Mouse (Mus musculus) bone marrow, adult 2 months (tissue): ENCODE measurements at regions not wholly inside any gene's neighbourhood (a gene's known extent, or its start where the extent isn't known, plus 50 kb on each side); places are given as distances from the start of the nearest gene placed in this dataset.

ENCODE experiments used
- H3K27ac ChIP-seq: fragments of 200-500 bp; 2 replicates; pipeline ENCODE4 v1.5.1; 2012; ENCODE audit warnings: low read depth, mild to moderate bottlenecking, control low read depth, inconsistent platforms, low read length; ENCODE audit not compliant: control insufficient read depth, poor library complexity, insufficient read depth
- H3K4me1 ChIP-seq: fragments of 200-500 bp; 2 replicates; pipeline ENCODE4 v1.6.1; 2011; ENCODE audit warnings: low read length; ENCODE audit not compliant: control insufficient read depth, insufficient read depth
- H3K4me3 ChIP-seq: fragments of 200-500 bp; replicated peaks from 2 replicates; pipeline ENCODE3; 2011; ENCODE audit warnings: mild to moderate bottlenecking, low read depth, low read length, control low read depth; ENCODE audit not compliant: control insufficient read depth
- CTCF ChIP-seq: fragments of 200-500 bp; IDR thresholded peaks from 2 replicates; pipeline ENCODE4 v1.5.1; 2011; ENCODE audit warnings: low read length, control low read depth; ENCODE audit not compliant: control insufficient read depth, insufficient read depth
- POLR2A ChIP-seq: fragments of 200-500 bp; IDR thresholded peaks from 2 replicates; pipeline ENCODE4 v1.6.1; 2011; ENCODE audit warnings: low read depth, mild to moderate bottlenecking, control low read depth, low read length, borderline replicate concordance; ENCODE audit not compliant: control insufficient read depth
- WGBS: fragments of 180-500 bp; shearing (Covaris S2); methylation state at CpG from one replicate; pipeline ENCODE4 v1.1.7; 2018; 5-methylcytosine and 5-hydroxymethylcytosine counted together

- Histone ChIP-seq H3K4me3 (no peak overlapping the region), H3K4me1 (no peaks in the 10 kb centered on the region; the same call in 1 of the 2 replicates), H3K27ac (no peak overlapping the region)
- 75% methylated on average over 5 of the region's 5 CpGs for WGBS
- no peak for TF ChIP-seq CTCF
- TF ChIP-seq POLR2A = no peak
These were observed 137.1 kb downstream of the Gadd45g start for GRCm38 (mm10) chr13:51983575-51983974.

DNA sequence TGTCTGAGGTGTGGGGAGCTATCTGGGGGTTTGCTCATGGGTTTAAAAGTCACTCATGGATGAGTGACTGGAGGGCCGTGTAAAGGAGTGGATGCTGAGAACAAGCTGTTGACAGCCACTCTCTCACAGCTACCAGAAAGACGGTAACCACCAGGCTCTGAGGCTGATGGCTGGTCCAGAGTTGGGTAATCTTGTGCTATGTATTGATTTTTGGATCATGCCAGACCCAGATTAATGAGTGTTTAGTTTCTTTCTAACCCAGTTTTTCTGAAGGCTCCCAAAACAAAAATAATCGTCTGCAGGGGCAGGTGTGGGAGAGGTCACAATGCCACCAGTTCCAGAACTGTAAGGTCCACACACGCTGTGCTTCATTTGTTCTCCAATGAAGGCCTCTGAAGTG lies 144.9 kb downstream of the Gadd45g start:
- Histone ChIP-seq H3K4me3 (no peak overlapping the region), H3K4me1 (no peaks in the 10 kb centered on the region; the same call in 1 of the 2 replicates), H3K27ac (no peak overlapping the region)
- WGBS = 81% methylated on average over 4 of the region's 4 CpGs
- TF ChIP-seq CTCF (no peak), POLR2A (no peak)

DNA sequence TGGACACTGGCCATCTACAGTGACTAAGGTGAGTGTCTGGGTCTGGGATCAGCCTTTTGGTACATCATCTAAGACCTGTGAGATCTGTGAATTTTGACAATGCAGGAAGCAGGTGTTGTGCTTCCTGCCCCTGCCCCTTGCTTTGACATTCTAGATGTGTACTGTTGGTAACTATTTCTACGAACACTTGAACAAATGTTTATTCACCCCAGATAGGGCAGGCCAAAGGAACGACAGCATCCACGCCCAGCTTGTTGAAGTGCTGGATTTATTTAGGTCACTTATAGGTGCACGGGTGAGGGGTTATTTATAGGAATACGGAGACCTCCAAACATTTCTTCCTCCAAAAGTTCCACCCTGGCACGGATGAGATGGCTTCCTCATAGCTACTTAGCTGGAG lies 146.4 kb downstream of the Gadd45g start:
- 81% methylated on average over 6 of the region's 6 CpGs for WGBS
- TF ChIP-seq POLR2A = no peak
- no peak for TF ChIP-seq CTCF
- Histone ChIP-seq H3K27ac (no peak overlapping the region), H3K4me1 (no peaks in the 10 kb centered on the region; the same call in 1 of the 2 replicates), H3K4me3 (no peak overlapping the region)

DNA sequence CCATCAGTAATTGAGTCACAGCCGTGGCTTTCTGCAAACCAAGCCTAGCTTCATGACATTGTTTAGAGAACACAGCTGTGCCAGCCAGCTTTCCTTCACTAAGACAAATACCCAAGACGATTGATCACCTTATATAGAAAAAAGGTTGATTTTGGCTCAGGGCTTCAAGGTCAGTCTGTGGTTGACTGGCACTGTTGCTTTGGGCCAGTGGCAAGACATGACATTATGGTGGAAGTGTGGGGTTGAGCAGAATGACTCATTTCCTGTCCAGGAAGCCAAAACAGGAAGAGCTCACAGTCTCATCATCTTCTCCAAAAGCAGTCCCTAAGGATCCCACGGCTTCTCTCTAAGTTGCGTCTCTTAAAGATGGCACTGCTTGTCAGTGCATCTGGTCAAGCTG lies 149.7 kb downstream of the Gadd45g start:
- Histone ChIP-seq H3K4me1 (no peaks in the 10 kb centered on the region; the same call in 1 of the 2 replicates), H3K4me3 (no peak overlapping the region), H3K27ac (no peak overlapping the region)
- WGBS = 42% methylated on average over 4 of the region's 4 CpGs
- TF ChIP-seq POLR2A (no peak), CTCF (no peak)

GRCm38 (mm10) chr13:51998542-51998941 lies 152.1 kb downstream of the Gadd45g start:
- Histone ChIP-seq H3K4me1 (no peaks in the 10 kb centered on the region; the same call in 1 of the 2 replicates), H3K27ac (no peak overlapping the region), H3K4me3 (no peak overlapping the region)
- 73% methylated on average over 7 of the region's 7 CpGs for WGBS
- TF ChIP-seq CTCF = no peak
- TF ChIP-seq POLR2A = no peak

DNA sequence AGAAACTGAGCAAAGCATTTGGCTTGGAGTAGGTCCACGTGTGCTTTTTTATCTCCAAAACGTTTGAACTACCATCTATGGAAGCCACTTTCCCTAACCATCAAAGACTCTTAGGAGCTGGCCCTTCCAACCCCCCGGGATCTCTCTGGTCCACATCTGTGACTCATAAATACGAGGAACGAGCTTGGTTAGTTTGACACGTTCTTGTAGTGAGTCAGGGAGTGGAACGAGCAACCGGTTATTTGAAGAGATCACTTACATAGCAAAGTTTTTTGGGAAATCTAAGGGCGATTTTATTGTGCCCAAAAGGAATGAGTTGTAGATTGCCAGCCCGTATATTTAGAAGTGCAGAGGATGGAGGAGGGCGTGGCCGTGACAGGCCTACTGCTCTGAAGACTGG lies 155.3 kb downstream of the Gadd45g start:
- Histone ChIP-seq H3K4me3 (no peak overlapping the region), H3K4me1 (no peaks in the 10 kb centered on the region; the same call in 1 of the 2 replicates), H3K27ac (no peak overlapping the region)
- 82% methylated on average over 12 of the region's 12 CpGs for WGBS
- TF ChIP-seq CTCF = no peak
- no peak for TF ChIP-seq POLR2A

DNA sequence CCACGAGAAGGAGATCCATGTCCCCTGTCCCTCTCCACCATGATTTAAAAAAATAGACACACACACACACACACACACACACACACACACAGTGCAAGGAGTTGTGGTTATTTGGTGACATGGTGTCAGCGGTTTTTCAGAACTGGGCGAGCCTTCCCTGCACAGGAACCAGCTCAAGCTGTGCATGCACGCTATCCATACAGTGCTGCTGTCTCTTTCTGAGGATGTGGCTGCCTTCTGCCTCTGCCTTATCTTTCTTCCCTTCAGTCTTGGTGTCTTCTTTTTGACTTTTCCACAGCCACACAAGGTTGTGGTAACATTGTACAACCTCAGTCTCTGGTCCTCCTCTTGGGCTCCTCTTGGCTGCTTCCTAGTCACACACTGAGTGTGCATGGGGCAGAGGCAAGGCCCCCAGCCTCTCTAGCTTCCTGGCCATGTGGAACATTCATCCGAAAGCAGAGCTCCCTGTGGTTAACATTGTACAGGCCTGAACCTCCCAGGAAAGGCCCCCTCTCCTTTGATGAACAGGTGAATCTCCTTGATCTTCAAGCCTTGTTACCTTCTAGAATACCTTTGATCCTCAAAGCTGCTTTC lies 157.6 kb downstream of the Gadd45g start:
- Histone ChIP-seq H3K4me3 (no peak overlapping the region), H3K4me1 (no peaks in the 10 kb centered on the region; the same call in 1 of the 2 replicates), H3K27ac (no peak overlapping the region)
- TF ChIP-seq POLR2A = no peak
- TF ChIP-seq CTCF = no peak
- 41% methylated on average over 5 of the region's 5 CpGs for WGBS

GRCm38 (mm10) chr13:52007585-52008395 lies 161.3 kb downstream of the Gadd45g start:
- H3K4me1 ChIP-seq = no peaks in the 10 kb centered on the region; the same call in 1 of the 2 replicates
- TF ChIP-seq CTCF = no peak
- no peak for TF ChIP-seq POLR2A
- no peak overlapping the region for H3K27ac ChIP-seq
- WGBS = 81% methylated on average over 6 of the region's 6 CpGs
- no peak overlapping the region for H3K4me3 ChIP-seq
